Mouse (Mus musculus) ES-Bruce4 (cell line): ENCODE data around the gene Gnpat.

Source experiments
- CTCF ChIP-seq: IDR thresholded peaks from one replicate; pipeline ENCODE4 v1.8.1; 2011; ENCODE audit warnings: low read depth, low read length
- POLR2A ChIP-seq: IDR thresholded peaks from one replicate; pipeline ENCODE4 v1.8.1; 2011; ENCODE audit warnings: low read length; ENCODE audit not compliant: insufficient read depth

DNA sequence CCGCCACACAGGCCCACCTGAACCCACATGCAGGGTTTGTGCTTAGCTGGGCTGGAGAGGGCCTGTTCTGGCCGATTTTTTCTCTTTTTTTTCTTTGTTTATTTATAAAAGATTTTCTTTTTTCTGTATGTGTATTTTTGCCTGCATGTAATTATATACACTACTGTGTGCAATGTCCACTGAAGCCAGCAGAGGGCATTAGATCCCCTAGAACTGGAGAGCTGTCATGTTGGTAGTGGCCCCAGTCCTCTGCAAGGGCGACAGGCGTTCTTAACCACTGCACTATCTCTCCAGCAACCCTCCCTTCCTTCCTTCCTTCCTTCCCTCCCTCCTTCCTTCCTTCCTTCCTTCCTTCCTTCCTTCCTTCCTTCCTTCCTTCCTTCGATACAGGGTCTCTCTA lies 25.6 kb downstream of the Gnpat start:
- TF ChIP-seq POLR2A (no peak), CTCF (peak; percentile 21)
